Mouse (Mus musculus) left cerebral cortex, adult 18-20 months (tissue): ENCODE data around the gene Vmn1r60. TPM values are rescaled to one million over a fixed set of nuclear protein-coding genes. Genes with fewer than 3 reads are reported as not detected.
"Not testable (repeated sequence)": the region's sequence is repeated elsewhere in the genome, so short reads cannot be mapped to it uniquely, and the experiment has no call there.

Experiments
- DNase-seq, 2 experiments: peaks; one replicate each; pipeline ENCODE4 v3.0.0; 2021 to 2022; ENCODE audit warnings: low spot score in 2 of 2, mixed read lengths in 1 of 2
- long read RNA-seq, 2 experiments: library from polyadenylated mRNA; stranded (forward); transcript quantifications; one replicate each; pipeline ENCODE4 v2.0.0; 2021
- total RNA-seq, 2 experiments: library from RNA; stranded (reverse); gene quantifications; 2 replicates each; pipeline ENCODE4 v1.2.3; 2021

Vmn1r60 gene
- total RNA-seq, result not detected
- long read RNA-seq, experiment 1, result 0 reads
- long read RNA-seq, experiment 2, result 0 reads

- not testable (repeated sequence) for DNase-seq
Observed at GRCm38 (mm10) chr7:5547217-5547616, at the start of gene Vmn1r60. Gene Vmn1r60 (minus strand): TSS chr7:5547317.

GRCm38 (mm10) chr7:5540770-5541436 lies 6.2 kb downstream of the Vmn1r60 start:
- DNase-seq, result not testable (repeated sequence)

- not testable (repeated sequence) for DNase-seq
Observed at GRCm38 (mm10) chr7:5493856-5494255, 53.3 kb downstream of the Vmn1r60 start, which contains the start of gene Vmn2r28. Gene Vmn2r28 (minus strand): TSS chr7:5493956.

Other genes with a start within 250 kb of the Vmn1r60 start
- not detected for gene Gm5065, start 196.8 kb downstream of the Vmn1r60 start, total RNA-seq
- gene Nlrp2, start 196.3 kb downstream of the Vmn1r60 start, total RNA-seq, result not detected
- gene Vmn1r58, start 133.9 kb downstream of the Vmn1r60 start, total RNA-seq, result not detected
- gene Vmn1r59, start 90.5 kb downstream of the Vmn1r60 start, total RNA-seq, result not detected
- gene Vmn2r28, start 53.4 kb downstream of the Vmn1r60 start, total RNA-seq, result not detected
- gene Vmn1r61, start 66.0 kb upstream of the Vmn1r60 start, total RNA-seq, result not detected
- not detected for gene Vmn1r62, start 126.3 kb upstream of the Vmn1r60 start, total RNA-seq